Mouse (Mus musculus): ENCODE results near the gene Gm11569.
"Not testable (repeated sequence)": the region's sequence is repeated elsewhere in the genome, so short reads cannot be mapped to it uniquely, and the experiment has no call there.

The Gm11569 gene

GRCm38 (mm10) chr11:99798832-99799231, at the start of gene Gm11569:
Gene Gm11569, minus strand, starts transcription at chr11:99798932.
- DNase-seq = not testable (repeated sequence)

DNA sequence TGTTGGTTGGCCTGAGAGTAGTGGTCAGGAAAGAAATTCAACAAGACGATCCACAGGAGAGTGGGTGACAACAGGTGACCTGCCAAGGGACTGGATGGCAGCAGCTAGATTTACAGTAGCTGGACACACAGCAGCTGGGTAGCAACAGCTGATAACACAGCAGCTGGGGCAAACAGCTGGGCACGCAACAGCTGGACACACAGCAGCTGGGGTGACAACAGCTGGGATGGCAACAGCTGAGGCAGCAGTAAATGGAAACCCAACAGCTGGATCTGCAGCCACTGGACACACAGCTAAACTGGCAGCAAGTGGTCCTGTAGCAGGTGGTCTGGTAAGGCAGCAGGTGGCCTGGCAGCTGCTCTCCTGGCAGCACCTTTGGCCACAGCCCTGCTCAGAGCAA, 48.0 kb upstream of the Gm11569 start:
- no peak for DNase-seq

DNA sequence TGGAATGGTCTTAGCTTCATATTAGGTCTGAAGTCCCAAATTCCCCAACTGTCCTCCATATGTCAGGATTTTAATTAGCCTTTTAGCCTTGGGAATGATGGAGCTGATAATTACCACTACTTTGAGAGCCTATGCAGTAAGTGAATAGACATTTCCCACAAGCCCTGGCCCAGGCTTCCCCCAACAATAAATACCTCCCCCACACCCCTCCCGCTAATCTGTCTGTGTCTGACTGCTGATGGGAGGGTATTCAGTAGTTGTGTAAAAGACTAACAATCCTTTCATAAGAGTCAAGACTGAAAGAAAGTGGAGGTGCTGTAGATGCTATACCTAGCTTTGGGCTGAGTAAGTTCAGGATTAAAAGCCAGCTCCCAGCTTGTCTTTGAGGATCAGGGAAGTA, 43.5 kb upstream of the Gm11569 start:
- DNase-seq = no peak

- DNase-seq = no peak
These were observed 39.2 kb upstream of the Gm11569 start, which contains the start of gene 2300003K06Rik for GRCm38 (mm10) chr11:99837966-99838365. Gene 2300003K06Rik, minus strand, starts transcription at chr11:99838066.

- DNase-seq = not testable (repeated sequence)
These were observed 16.8 kb upstream of the Gm11569 start, which contains the start of gene Gm11564 for GRCm38 (mm10) chr11:99815566-99815965. Gene Gm11564, minus strand, starts transcription at chr11:99815666.

DNA sequence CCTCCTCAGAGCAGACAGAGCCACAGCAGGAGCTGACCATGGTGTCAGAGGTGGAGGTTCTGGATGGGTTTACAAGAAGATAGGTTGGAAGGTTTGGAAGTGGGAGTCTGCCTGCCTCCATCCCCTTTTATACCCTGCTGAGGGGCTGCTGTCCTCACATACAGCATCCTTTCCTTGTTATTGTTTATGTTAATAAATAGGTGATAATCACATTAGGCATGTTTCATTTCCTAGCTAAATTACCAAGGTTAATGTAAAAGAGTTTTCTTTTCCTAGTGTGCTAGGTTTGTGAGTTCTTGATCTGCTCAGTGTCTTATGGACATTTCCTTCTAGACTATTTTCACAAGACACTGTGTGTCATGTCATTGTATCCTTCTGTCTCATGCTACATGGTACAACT, 11.1 kb upstream of the Gm11569 start, which contains the start of gene Krtap4-13:
Krtap4-13 (minus strand) TSS at position 101 of the 400 bp plus-strand sequence.
- DNase-seq = not testable (repeated sequence)

GRCm38 (mm10) chr11:99804346-99804745, 5.6 kb upstream of the Gm11569 start, which contains the start of gene Gm11554:
Gene Gm11554, minus strand, starts transcription at chr11:99804446.
- not testable (repeated sequence) for DNase-seq

DNA sequence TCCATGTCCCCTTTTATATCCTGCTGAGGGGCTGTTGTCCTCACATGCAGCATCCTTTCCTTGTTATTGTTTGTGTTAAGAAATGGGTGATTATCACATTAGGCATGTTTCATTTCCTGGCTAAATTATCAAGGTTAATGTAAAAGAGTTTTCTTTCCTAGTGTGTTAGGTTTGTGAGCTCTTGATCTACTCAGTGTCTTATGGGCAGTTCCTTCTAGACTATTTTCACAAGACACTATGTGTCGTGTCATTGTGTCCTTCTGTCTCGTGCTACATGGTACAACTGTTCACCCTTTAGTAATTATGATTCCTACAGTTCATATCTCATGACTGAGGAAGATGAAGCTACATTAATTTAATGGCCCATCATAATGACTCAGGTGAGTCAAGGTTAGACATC, 5.4 kb downstream of the Gm11569 start, which contains the start of gene Gm11596:
Gm11596 (minus strand) TSS at position 101 of the 400 bp plus-strand sequence.
- no peak for DNase-seq

DNA sequence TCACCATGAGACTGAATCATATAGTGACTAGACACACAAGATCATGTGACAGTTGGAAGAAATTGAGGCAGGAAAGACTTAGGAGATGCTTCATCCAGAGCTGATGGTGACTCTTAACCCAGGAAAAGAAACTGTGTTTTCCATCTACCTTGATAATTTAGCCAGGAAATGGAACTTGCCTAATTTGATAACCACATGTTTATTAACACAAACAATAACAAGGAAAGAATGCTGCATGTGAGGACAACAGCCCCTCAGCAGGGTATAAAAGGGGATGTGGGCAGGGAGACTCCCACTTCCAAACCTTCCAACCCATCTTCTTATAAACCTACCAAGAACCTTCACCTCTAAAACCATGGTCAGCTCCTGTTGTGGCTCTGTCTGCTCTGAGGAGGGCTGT, 13.8 kb downstream of the Gm11569 start, which contains the start of gene Krtap4-9:
Krtap4-9 (plus strand) TSS at position 301 of the 400 bp plus-strand sequence.
- not testable (repeated sequence) for DNase-seq

DNA sequence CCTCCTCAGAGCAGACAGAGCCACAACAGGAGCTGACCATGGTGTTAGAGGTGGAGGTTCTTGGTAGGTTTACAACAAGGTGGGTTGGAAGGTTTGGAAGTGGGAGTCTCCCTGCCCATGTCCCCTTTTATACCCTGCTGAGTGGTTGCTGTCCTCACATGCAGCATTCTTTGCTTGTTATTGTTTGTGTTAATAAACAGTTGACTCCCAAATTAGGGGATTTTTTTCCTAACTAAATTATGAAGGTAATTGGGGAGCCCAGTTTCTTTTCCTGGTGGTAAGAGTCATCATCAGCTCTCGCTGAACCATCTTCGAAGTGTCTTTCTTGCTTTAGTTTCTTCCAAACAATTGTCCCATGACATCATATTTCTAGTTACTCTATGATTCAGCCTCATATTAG, 18.1 kb downstream of the Gm11569 start, which contains the start of gene Krtap4-8:
Krtap4-8 (minus strand) TSS at position 101 of the 400 bp plus-strand sequence.
- no peak for DNase-seq

GRCm38 (mm10) chr11:99778401-99778800, 20.3 kb downstream of the Gm11569 start:
- DNase-seq = no peak

DNA sequence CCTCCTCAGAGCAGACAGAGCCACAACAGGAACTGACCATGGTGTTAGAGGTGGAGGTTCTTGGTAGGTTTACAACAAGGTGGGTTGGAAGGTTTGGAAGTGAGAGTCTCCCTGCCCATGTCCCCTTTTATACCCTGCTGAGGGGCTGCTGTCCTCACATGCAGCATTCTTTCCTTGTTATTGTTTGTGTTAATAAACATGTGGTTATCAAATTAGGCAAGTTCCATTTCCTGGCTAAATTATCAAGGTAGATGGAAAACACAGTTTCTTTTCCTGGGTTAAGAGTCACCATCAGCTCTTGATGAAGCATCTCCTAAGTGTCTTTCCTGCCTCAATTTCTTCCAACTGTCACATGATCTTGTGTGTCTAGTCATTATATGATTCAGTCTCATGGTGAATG, 25.9 kb downstream of the Gm11569 start, which contains the start of gene Gm11595:
Gm11595 (minus strand) TSS at position 101 of the 400 bp plus-strand sequence.
- DNase-seq = not testable (repeated sequence)

DNA sequence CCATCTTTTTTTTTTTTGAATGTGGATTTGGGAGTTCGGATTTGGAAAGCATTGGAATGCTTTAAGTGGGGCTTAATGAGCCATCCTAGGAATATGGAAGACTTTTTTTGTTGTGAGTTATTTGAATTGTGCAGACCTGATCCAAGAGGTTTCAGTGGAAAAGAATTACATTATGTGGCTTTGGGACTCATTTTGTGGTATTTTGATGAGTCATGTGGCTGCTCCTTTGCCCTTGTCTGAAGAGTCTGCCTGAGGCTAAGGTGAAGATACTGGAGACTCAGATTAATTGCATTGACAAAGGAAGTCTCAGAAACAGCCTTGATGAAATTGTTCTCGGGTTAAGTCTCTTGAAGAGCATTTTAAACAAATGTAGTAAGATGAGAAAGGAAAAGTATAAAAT, 30.3 kb downstream of the Gm11569 start:
- DNase-seq = no peak

- no peak for DNase-seq
These were observed 39.9 kb downstream of the Gm11569 start for GRCm38 (mm10) chr11:99758877-99759276.
